Mouse (Mus musculus): ENCODE results near the gene Mad1l1.

DNA sequence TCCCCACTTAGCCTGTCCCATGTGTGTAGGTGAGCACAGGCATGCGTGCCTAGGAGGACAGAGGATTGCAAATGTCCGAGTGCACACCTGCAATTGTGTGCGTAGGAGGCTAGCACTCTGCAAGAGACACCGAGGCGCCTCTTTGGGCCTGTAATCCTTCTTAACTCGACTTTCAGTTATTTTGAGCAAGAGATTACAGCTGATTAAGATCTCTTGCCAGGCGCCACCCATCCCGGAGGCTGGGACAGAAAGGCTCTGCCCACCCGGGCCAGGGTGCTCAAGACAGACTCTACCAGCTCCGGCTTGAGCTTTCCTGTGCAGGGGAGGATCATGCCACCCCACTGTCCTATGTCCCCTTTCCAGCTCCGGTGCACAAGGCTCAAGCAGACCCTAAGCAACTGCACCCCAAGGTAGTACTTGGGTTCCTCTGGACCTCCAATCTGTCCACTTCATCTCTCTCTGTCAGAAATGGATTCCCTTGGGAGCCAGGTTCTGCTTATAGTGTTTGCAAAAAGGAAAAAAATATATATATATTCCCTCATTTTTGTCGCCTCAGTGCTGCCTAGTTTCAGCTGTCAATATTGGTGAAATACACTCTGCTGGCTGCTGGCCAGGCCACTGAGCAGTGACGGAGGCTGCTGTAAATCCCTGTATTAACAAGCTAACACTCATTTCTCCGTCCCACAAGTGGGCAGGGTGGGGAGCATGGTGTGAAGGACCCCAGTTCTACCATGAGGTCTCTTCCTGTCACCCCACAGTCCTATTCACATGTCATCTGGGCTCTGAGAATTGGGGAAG lies 352.0 kb downstream of the Mad1l1 start:
- no peak for TF ChIP-seq CTCF (IDR thresholded peaks at IDR 0.05; ENCODE audit: borderline replicate concordance, extremely low read depth, insufficient read depth, insufficient read length)
- TF ChIP-seq POLR2A (IDR thresholded peaks at IDR 0.05; ENCODE audit: borderline replicate concordance, extremely low read depth, insufficient read depth, insufficient read length, poor library complexity, severe bottlenecking): no peak
